Mouse (Mus musculus): ENCODE results near the gene Prkg1.

- TF ChIP-seq POLR2A (IDR thresholded peaks at IDR 0.05; ENCODE audit: borderline replicate concordance, control insufficient read depth, low read depth, low read length) (no peak), CTCF (IDR thresholded peaks at IDR 0.05; ENCODE audit: control insufficient read depth, insufficient read depth, low read length) (no peak)
Observed at GRCm38 (mm10) chr19:31811371-31811770, 46.5 kb upstream of the Prkg1 start.

Data from bone marrow, adult 2 months (tissue).